Mouse (Mus musculus): Measurements from ENCODE around the gene Arhgap29.
A peak's percentile ranks its signal among the peaks of the same experiment; 100 is the strongest.

The Arhgap29 gene

GRCm38 (mm10) chr3:121952041-121952591, at the start of gene Arhgap29:
TSS of gene Arhgap29 (plus strand) at chr3:121952541.
- no peak for DNase-seq (ENCODE audit: low spot score)

DNA sequence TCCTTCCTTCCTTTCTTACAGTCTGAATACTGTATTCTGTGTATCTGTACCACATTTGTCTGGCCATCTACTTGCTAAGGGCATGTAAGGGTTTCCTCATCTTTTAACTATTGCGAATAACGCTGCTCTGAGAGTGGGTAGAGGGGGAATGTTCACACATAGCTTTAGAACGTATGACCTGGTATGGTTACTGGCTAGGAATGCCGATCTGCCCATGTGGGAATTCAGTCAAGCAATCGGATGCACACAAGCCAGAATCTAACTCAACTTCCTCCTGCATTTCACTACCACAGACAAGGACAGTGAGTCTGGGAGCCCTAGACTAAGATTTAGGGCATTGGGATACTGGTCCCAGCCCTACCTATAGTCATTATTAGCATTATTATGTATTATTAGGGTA, 49.6 kb upstream of the Arhgap29 start:
- DNase-seq (ENCODE audit: low spot score): no peak

DNA sequence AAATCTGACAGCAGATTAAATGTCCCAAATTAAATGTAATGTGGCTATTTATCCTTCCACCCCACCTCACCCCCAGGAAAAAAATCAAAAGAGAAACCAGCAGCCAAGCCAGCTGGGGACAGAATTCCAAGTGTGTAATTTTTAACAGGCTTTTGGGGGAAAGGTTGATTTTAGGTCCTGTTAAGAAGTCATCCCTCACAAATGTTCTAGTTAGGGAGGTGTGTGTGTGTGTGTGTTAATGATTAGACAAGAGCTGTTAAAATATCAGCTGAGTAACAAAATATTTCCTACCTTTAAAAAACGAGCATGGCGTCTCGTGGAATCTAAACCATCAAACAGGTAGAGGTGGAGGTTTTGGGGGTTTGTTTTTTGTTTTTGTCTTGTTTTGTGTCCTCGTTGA, 49.1 kb upstream of the Arhgap29 start:
- DNase-seq (ENCODE audit: low spot score): no peak

DNA sequence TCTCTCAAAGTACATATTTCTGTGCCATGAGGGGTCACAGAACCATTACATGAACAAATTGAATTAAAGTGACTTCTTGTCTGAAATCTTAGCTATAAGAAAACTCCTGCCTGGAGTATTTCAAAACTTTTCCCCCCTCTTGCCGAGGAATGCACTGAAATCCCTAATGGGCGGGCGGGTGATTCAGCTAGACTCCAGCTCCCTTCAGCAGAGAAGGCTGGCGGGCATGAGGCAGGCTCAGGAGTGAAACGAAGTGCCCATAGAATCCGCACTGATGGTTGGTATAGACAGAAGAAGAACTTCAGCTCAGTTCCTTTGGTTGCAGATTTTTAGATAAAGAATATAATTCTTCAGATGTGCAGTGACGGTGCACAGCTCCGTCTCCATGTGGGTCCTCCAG, 48.6 kb upstream of the Arhgap29 start:
- no peak for DNase-seq (ENCODE audit: low spot score)

DNA sequence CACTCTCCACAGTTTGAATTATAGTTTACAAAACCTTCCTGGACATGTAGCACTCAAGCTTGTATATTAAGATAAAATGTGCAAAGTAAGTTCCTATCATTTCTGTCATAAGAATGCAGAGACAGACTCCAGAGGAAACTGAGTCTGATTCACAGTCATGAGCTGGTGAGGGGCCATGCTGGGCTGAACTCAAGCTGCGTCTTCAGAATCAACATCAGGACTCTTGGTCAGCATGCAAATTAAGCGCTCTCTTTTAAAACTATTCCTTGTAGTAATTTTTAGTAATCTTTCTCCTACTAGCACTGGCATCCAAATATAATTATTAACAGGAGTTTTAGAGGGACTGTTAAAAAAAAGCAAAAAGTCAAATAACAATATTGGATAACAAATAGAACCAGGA, 47.9 kb upstream of the Arhgap29 start:
- no peak for DNase-seq (ENCODE audit: low spot score)

GRCm38 (mm10) chr3:121906623-121907022, 45.7 kb upstream of the Arhgap29 start:
- DNase-seq (ENCODE audit: low spot score): peak; percentile 19

DNA sequence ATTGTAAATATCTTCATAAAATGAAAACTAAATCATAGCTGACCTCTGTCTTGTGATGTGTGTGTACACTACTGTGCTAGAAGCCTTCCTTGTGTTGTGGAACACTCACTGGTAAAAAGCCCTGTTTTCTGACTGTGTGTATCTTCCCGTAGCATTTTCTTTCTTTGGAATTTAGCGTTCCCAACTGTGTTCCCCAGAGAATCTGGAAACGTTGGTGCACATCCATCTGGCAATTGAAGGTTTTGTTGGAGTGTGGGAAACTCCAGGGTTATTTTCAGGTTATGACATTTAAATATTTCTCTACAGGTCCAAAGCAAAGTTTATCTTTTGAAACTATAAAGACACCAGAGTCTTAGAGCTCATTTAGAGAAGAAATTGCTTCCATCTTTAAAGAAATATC, 43.2 kb upstream of the Arhgap29 start:
- no peak for DNase-seq (ENCODE audit: low spot score)

GRCm38 (mm10) chr3:121913476-121913875, 38.9 kb upstream of the Arhgap29 start:
- no peak for DNase-seq (ENCODE audit: low spot score)

GRCm38 (mm10) chr3:121914459-121915185, 37.7 kb upstream of the Arhgap29 start:
- DNase-seq (ENCODE audit: low spot score): peak; percentile 40

- DNase-seq (ENCODE audit: low spot score): peak; percentile 11
Measured at GRCm38 (mm10) chr3:121915191-121915590, 37.1 kb upstream of the Arhgap29 start.

DNA sequence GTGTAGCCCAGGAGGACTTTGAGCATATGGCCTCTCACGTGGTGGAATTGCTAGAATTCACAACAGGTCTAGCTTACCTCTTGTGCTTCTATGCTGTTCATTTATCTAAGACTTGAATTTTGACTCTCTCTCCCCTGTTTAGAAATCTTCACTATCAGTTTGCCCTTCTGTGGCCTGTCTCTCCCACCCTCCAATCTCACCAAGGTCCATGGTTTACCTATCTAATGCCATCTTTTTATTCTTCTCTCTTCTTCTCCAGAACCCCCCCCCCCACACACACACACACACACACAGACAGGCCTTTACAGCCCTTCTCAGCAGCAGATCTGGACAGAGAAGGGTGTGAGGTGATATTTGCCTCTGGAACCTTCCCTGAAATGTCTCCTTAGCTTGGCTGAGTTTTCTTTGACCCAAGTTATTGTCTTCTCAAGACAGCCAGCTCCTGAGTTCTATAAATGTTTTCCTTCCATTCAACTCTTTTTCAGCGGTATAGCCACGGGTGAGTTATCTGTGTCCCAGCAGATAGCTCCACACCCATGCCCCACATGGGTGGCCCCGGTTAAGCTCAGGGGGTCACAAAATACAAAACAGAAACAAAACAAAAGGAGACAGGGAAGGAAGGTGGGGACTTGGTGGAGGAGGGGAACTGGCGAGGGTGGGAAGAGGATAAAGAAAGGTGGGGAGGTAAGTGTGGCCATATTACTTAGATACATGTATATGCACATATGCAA, 35.4 kb upstream of the Arhgap29 start:
- DNase-seq (ENCODE audit: low spot score): no peak

- DNase-seq (ENCODE audit: low spot score): no peak
Measured at GRCm38 (mm10) chr3:121917658-121918057, 34.7 kb upstream of the Arhgap29 start.

DNA sequence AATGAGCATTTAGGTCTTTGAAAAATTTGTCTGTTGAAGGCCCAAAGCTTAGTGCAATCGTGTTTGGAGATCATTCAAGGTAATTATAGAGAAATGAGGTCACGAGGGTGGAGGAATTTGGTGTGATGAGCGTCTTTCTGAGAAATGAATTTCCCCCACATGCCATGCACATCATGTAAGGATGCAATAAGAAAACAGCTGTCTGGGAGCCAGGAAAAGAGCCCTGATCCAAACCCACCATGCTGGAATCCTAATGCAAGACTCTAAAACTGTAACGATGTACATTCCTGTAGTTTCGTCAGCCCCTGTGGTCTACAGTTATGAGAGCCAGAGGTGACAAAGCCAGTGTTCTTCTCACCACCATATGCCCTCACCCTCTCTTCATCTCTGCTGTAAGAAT, 32.4 kb upstream of the Arhgap29 start:
- DNase-seq (ENCODE audit: low spot score): no peak

- DNase-seq (ENCODE audit: low spot score): no peak
Measured at GRCm38 (mm10) chr3:121920769-121921168, 31.6 kb upstream of the Arhgap29 start.

- no peak for DNase-seq (ENCODE audit: low spot score)
Measured at GRCm38 (mm10) chr3:121924768-121925486, 27.4 kb upstream of the Arhgap29 start.

DNA sequence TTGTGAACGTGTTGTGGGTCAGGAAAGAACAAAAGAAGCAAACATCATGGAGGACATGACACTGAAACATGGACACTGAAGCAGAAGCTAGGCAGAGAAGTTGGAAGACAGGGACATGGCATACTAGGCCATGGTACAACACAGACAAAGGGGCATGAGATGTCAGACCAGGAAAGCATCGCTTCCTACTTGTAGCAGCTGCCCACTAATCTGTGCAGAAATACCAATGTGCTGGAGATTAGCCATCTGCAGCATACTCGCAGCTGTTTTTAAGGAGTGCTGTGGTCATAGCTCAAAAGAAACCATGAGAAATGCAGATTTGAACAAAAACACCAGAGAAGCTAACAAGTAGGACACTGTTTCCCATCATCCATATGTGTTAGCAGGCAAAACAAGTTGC, 24.7 kb upstream of the Arhgap29 start:
- no peak for DNase-seq (ENCODE audit: low spot score)

GRCm38 (mm10) chr3:121932815-121933214, 19.5 kb upstream of the Arhgap29 start:
- DNase-seq (ENCODE audit: low spot score): no peak

DNA sequence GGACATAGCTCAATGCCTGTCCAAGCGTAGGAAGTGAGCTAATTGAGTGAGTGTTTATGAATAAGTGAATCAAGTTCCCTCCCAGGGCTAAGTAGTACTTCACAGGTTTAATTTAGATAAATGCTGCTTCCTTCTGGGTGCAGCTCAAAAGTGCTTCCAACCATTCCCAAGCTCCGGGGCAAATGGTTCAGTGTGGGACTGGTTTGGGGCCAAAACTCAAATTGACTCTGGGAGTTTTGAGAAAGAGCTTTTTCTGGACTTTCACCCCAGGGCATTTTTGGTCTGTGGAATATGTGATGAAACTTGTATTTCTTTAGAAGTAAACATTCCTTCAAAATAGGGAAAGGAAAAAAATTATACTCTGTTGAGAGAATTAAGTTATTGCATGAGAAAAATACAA, 16.1 kb upstream of the Arhgap29 start:
- DNase-seq (ENCODE audit: low spot score): no peak

DNA sequence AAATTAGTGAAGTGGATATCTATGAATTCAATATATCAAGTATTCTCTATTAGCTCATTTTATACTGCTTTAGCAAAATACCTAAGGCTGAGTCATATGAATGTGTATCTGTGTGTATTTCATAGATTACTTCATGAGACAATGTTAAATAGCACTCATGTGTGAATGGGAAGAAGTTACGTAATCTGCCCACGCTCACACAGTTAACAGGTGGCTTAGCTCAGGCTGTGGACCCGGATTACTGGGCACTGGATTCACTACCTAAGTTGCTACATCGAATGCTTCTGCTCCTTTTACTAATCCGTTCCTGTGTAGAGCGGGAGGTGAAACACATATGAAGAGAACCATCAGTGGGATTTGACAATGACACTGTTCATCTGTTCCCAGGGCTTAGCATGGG, 15.3 kb upstream of the Arhgap29 start:
- no peak for DNase-seq (ENCODE audit: low spot score)

DNA sequence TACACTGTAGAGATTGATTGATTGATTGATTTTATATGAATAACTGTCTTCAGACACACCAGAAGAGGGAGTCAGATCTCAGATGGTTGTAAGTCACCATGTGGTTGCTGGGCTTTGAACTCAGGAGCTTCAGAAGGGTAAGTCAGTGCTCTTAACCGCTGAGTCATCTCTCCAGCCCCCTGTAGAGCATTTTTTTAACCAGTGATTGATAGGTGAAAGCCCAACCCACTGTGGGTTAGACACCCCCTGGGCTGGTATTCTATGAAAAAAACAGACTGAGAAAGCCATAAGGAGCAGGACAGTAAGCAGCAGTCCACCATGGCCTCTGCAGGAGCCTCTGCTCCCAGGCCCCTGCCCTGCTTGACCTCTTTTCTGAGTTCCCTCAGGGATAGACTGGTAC, 12.7 kb upstream of the Arhgap29 start:
- DNase-seq (ENCODE audit: low spot score): no peak

DNA sequence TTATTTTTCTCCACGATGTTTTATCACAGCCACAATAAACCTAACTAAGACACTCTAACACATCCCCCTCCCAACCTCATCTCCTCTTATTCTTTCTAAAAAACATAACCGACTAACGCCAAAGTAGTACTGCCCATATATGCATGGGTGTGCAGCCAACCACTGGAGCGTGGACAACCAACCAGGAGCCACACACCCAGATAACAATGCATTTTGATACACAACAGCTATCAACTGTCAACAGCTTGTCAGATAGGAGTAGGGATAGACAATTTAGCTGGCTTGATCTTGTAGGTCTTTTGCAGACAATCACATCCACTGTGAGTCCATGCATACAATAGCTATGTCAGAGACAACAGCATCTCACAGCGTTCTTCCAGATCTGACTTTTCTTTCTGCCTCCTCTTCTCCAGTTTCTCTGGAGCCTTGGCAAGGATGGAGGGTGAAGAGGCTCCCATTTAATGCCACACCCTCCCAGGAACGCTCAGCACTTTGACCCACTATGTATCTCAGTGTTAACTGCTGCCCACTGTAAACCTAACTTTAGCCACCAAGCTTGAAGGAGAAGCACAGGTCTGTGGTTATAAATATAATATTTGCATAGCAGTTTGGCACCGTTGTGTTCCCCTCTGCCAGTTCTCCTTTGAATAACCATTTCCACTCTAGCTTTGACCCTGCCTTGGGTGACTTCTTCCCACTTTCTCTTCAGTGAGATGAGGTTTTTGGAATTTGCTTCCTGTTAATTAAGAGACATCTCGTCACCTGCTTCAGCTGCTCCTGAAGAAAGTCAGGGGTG, 12.0 kb upstream of the Arhgap29 start:
- no peak for DNase-seq (ENCODE audit: low spot score)

DNA sequence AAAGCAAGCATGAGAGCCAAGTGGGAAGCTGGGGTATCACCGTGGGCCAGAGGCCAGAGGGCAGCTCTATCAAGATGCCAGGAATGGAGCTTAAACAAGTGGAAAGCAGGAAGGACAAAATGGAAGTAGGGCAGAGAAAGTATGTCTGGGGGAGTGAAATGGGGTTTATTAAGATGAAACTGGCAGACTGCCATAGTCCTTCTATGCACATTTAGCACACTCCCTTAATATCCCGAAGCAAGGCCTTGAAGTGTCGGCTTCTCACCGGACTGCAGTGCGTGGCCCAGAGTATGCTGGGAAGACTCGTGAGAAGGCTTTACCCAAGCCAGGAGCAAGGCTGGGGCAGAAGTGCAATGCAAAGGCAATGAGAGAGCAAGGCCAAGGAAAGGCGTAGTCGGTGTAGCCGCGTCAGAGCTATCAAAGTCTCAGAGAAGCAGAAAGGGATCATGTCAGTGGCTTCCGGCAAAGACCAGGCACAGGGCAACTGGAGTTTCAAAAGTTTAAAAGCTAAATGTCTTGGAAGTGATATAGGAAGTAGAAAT, 11.1 kb upstream of the Arhgap29 start:
- DNase-seq (ENCODE audit: low spot score): peak; percentile 9
